Mouse (Mus musculus) stomach, embryonic 16.5 days (tissue): ENCODE results near the gene Padi2. TPM values are rescaled to one million over a fixed set of nuclear protein-coding genes. Genes with fewer than 3 reads are reported as not detected.
A peak's percentile ranks its signal among the peaks of the same experiment; 100 is the strongest.

Source experiments
- ATAC-seq: fragments of 200-750 bp; cut with Nextera tagmentation; 2 replicates; pipeline ENCODE4 v1.8.0; 2017; ENCODE audit warnings: moderate number of reproducible peaks, moderate TSS enrichment; ENCODE audit not compliant: insufficient read depth, low FRiP score
- H3K27ac ChIP-seq: fragments of 300-500 bp; sonication (generic); 2 replicates; pipeline ENCODE4 v1.5.1; 2014; ENCODE audit warnings: low read length
- H3K27me3 ChIP-seq: fragments of 300-500 bp; sonication (generic); 2 replicates; pipeline ENCODE4 v1.6.1; 2014; ENCODE audit warnings: low read length, control low read depth, mixed read lengths; ENCODE audit not compliant: control insufficient read depth, insufficient read depth
- H3K36me3 ChIP-seq: fragments of 300-500 bp; sonication (generic); 2 replicates; pipeline ENCODE4 v1.6.1; 2014; ENCODE audit warnings: low read length; ENCODE audit not compliant: control insufficient read depth, insufficient read depth
- H3K4me1 ChIP-seq: fragments of 300-500 bp; sonication (generic); 2 replicates; pipeline ENCODE4 v1.6.1; 2014; ENCODE audit warnings: low read length, control low read depth, mixed read lengths; ENCODE audit not compliant: control insufficient read depth, insufficient read depth
- H3K4me2 ChIP-seq: fragments of 300-500 bp; sonication (generic); 2 replicates; pipeline ENCODE4 v1.6.1; 2014; ENCODE audit warnings: low read depth, low read length, mixed read lengths
- H3K4me3 ChIP-seq: fragments of 300-500 bp; sonication (generic); replicated peaks from 2 replicates; pipeline ENCODE4 v1.5.1; 2014; ENCODE audit warnings: mild to moderate bottlenecking, low read length
- H3K9ac ChIP-seq: fragments of 300-500 bp; sonication (generic); 2 replicates; pipeline ENCODE4 v1.6.1; 2014; ENCODE audit warnings: low read length
- H3K9me3 ChIP-seq: fragments of 300-500 bp; sonication (generic); replicated peaks from 2 replicates; pipeline ENCODE4 v1.6.1; 2016; ENCODE audit warnings: low read length, control low read depth; ENCODE audit not compliant: control insufficient read depth
- WGBS: fragments of 180-500 bp; shearing (Covaris S2); extraction: QIAGEN DNeasy Blood & Tissue Kit; methylation state at CpG from one replicate; pipeline ENCODE4 v1.1.7; 2014; 5-methylcytosine and 5-hydroxymethylcytosine counted together
- polyA plus RNA-seq: library from polyadenylated mRNA; unstranded; fragments of >200 nt; fragmentation: Nextera tagmentation; extraction: Ambion mirVana; gene quantifications from 2 replicates; pipeline ENCODE4 v1.2.1, GENCODE M21; 2015

Gene Padi2
- 3.2 and 4.0 TPM in 2 replicates for polyA plus RNA-seq

- Histone ChIP-seq H3K4me3 (peak within 1 kb of the TSS; percentile 47), H3K36me3 (no peaks in the 10 kb centered on the region), H3K9ac (peak within 1 kb of the TSS; percentile 62), H3K4me2 (peak within 1 kb of the TSS; percentile 75), H3K4me1 (peaks cover 8% of the 10 kb centered on the region; the same call in 1 of the 2 replicates), H3K27ac (no peak within 1 kb of the TSS), H3K27me3 (peaks cover 3% of the 10 kb centered on the region), H3K9me3 (no peaks in the 10 kb centered on the region)
- 3% methylated on average over 37 of the region's 37 CpGs for WGBS
- peak; percentile 73 for ATAC-seq
These were observed at the start of gene Padi2 for GRCm38 (mm10) chr4:140906076-140906826. Padi2 (plus strand) TSS chr4:140906344.

- Histone ChIP-seq H3K4me3 (no peak overlapping the region), H3K9ac (no peak overlapping the region), H3K4me2 (no peak overlapping the region), H3K27ac (no peak overlapping the region), H3K4me1 (peaks cover 7% of the 10 kb centered on the region; the same call in 1 of the 2 replicates), H3K27me3 (no peaks in the 10 kb centered on the region), H3K9me3 (peaks cover 3% of the 10 kb centered on the region; the same call in 1 of the 2 replicates), H3K36me3 (no peaks in the 10 kb centered on the region)
- 66% methylated on average over 5 of the region's 5 CpGs for WGBS
- no peak for ATAC-seq
These were observed 49.1 kb upstream of the Padi2 start for GRCm38 (mm10) chr4:140857041-140857440.

- 61% methylated on average over 7 of the region's 7 CpGs for WGBS
These were observed 48.3 kb upstream of the Padi2 start for GRCm38 (mm10) chr4:140857813-140858212.

GRCm38 (mm10) chr4:140859291-140859690, 46.9 kb upstream of the Padi2 start:
- WGBS: 74% methylated on average over 11 of the region's 11 CpGs
- ATAC-seq: no peak
- H3K27me3 ChIP-seq: no peaks in the 10 kb centered on the region
- H3K27ac ChIP-seq: no peak overlapping the region
- peaks cover 3% of the 10 kb centered on the region; the same call in 1 of the 2 replicates for H3K9me3 ChIP-seq
- H3K4me1 ChIP-seq: peaks cover 7% of the 10 kb centered on the region; the same call in 1 of the 2 replicates
- H3K4me3 ChIP-seq: no peak overlapping the region
- H3K36me3 ChIP-seq: no peaks in the 10 kb centered on the region
- H3K9ac ChIP-seq: no peak overlapping the region
- no peak overlapping the region for H3K4me2 ChIP-seq

More at GRCm38 (mm10) chr4:140857813-140858212, 48.3 kb upstream of the Padi2 start:
- no peak overlapping the region for H3K27ac ChIP-seq
- H3K9ac ChIP-seq: no peak overlapping the region
- no peak overlapping the region for H3K4me3 ChIP-seq
- no peaks in the 10 kb centered on the region for H3K27me3 ChIP-seq
- no peaks in the 10 kb centered on the region for H3K36me3 ChIP-seq
- no peak for ATAC-seq
- H3K4me2 ChIP-seq: no peak overlapping the region
- peaks cover 3% of the 10 kb centered on the region; the same call in 1 of the 2 replicates for H3K9me3 ChIP-seq
- H3K4me1 ChIP-seq: peaks cover 7% of the 10 kb centered on the region; the same call in 1 of the 2 replicates

GRCm38 (mm10) chr4:140860125-140860766, 45.9 kb upstream of the Padi2 start:
- Histone ChIP-seq H3K4me1 (peaks cover 4% of the 10 kb centered on the region; the same call in 1 of the 2 replicates), H3K9me3 (peaks cover 3% of the 10 kb centered on the region; the same call in 1 of the 2 replicates), H3K9ac (no peak overlapping the region), H3K4me3 (no peak overlapping the region), H3K27me3 (no peaks in the 10 kb centered on the region), H3K4me2 (no peak overlapping the region), H3K27ac (no peak overlapping the region), H3K36me3 (no peaks in the 10 kb centered on the region)
- ATAC-seq: peak; percentile 39; the same call in 1 of the 2 replicates
- 36% methylated on average over 7 of the region's 7 CpGs for WGBS

GRCm38 (mm10) chr4:140860767-140861147, 45.4 kb upstream of the Padi2 start:
- Histone ChIP-seq H3K27ac (no peak overlapping the region), H3K27me3 (no peaks in the 10 kb centered on the region), H3K36me3 (no peaks in the 10 kb centered on the region), H3K4me3 (no peak overlapping the region), H3K4me2 (no peak overlapping the region), H3K4me1 (peaks cover 4% of the 10 kb centered on the region; the same call in 1 of the 2 replicates), H3K9me3 (peaks cover 1% of the 10 kb centered on the region; the same call in 1 of the 2 replicates), H3K9ac (no peak overlapping the region)
- ATAC-seq: no peak
- 61% methylated on average over 7 of the region's 7 CpGs for WGBS

GRCm38 (mm10) chr4:140862036-140862650, 44.0 kb upstream of the Padi2 start:
- no peaks in the 10 kb centered on the region for H3K36me3 ChIP-seq
- ATAC-seq: no peak
- WGBS: 74% methylated on average over 11 of the region's 11 CpGs
- no peaks in the 10 kb centered on the region for H3K27me3 ChIP-seq
- H3K4me3 ChIP-seq: no peak overlapping the region
- H3K4me1 ChIP-seq: peaks cover 4% of the 10 kb centered on the region; the same call in 1 of the 2 replicates
- no peak overlapping the region for H3K4me2 ChIP-seq
- no peak overlapping the region for H3K27ac ChIP-seq
- H3K9me3 ChIP-seq: no peaks in the 10 kb centered on the region
- H3K9ac ChIP-seq: no peak overlapping the region

GRCm38 (mm10) chr4:140868484-140869190, 37.5 kb upstream of the Padi2 start:
- Histone ChIP-seq H3K4me1 (peaks cover 8% of the 10 kb centered on the region; the same call in 1 of the 2 replicates), H3K9me3 (peaks cover 4% of the 10 kb centered on the region; the same call in 1 of the 2 replicates), H3K27me3 (no peaks in the 10 kb centered on the region), H3K27ac (no peak overlapping the region), H3K4me2 (peak overlapping the region; percentile 18; the same call in 1 of the 2 replicates), H3K4me3 (no peak overlapping the region), H3K36me3 (no peaks in the 10 kb centered on the region), H3K9ac (no peak overlapping the region; the same call in 1 of the 2 replicates)
- 3% methylated on average over 14 of the region's 14 CpGs for WGBS
- no peak for ATAC-seq
